Mouse (Mus musculus): ENCODE results near the gene Pcnx3.

DNA sequence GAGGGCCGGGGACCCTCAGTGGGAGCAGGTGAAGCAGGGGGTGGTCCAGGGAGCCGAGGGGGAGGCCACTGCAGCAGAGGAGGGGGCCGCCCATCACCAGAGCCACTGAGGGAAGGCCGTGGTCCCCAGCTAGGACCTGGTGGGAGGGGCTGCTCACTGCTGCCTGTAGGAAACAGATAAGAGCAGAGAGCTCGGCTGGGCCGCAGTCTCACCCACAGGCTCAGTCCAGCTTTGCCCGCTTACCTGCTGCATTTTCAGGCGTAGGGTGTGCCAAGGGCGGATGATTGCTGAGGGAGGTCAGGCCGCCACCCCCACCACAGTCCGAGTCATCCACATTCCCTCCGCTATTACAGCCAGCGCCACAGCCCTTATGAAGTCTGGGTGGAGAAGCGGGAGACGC is 23.2 kb downstream of the Pcnx3 start:
- no peak for TF ChIP-seq E2F4 (IDR thresholded peaks at IDR 0.05; ENCODE audit: insufficient replicate concordance, low read depth, low read length)
- TF ChIP-seq CTCF (conservative IDR thresholded peaks at IDR 0.05 in 1 of 2, IDR thresholded peaks at IDR 0.05 in 1 of 2; ENCODE audit: low read depth in 2 of 2, low read length in 2 of 2) = no peak
